Mouse (Mus musculus) megakaryocyte, embryonic 14.5 days (primary cell): ENCODE results near the gene Ammecr1.

Experiments
- FLI1 ChIP-seq: IDR thresholded peaks from 2 replicates; pipeline ENCODE4 v1.6.1; 2012; ENCODE audit warnings: low read length, inconsistent platforms, mixed read lengths
- GATA1 ChIP-seq: IDR thresholded peaks from 3 replicates; pipeline ENCODE4 v1.6.1; 2012; ENCODE audit warnings: mixed read lengths, low read length, inconsistent platforms, borderline replicate concordance

DNA sequence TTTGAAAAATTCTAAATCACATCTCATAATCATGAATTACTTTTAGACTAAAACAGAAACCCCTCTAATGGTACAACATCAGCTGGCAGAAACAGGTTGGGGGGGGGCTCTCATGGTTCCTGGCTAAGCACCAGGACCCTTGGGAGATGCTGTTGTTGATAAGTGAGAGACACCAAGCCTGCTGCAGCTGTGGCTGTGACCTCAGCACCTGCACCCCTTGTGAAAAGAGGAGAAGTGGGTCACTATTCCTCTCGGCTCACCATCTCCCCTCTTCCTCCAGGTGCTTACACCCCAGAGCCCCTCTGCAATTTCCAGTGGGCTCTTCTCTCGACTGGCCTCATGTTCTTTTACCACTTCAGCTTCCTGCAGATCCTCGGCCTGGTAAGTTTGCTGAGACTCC is 134.3 kb downstream of the Ammecr1 start:
- TF ChIP-seq GATA1 (no peak), FLI1 (no peak)
